Mouse (Mus musculus): Measurements from ENCODE around the gene Srpk2.

DNA sequence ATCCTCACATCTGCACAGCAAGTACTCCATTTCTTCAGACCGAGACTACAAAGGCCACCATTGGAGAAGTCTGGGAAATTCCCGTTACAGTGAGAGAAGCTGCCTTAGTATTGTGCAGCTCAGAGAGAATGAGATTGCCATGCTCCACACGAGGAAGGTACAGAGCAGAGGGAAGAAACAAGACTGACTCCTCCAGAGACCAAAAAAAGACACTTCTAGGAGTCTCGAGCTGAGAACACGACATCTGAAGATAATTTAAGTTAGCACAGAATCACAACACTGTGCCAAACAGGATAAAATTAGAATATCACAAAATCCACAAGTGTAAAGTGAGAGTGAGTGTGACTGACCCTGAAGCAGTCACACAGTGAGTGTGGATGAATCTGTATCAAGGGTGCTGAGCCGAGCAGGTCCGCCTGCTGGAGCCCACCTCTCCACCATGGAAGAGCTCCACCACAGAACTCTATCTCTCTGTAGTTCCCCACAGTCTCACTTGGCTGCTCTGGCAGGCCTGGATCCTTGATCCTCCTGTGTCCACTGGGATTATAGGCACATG is 152.8 kb downstream of the Srpk2 start:
- no peak for TF ChIP-seq E2F4 (IDR thresholded peaks at IDR 0.05; ENCODE audit: insufficient replicate concordance, low read depth, low read length)
- TF ChIP-seq POLR2A (IDR thresholded peaks at IDR 0.05; ENCODE audit: low read depth, low read length): no peak
- TF ChIP-seq CTCF (conservative IDR thresholded peaks at IDR 0.05 in 1 of 2, IDR thresholded peaks at IDR 0.05 in 1 of 2; ENCODE audit: low read depth in 2 of 2, low read length in 2 of 2): no peak
- TF ChIP-seq PAX5 (IDR thresholded peaks at IDR 0.05; ENCODE audit: low read length): no peak
- no peak for TF ChIP-seq TCF12 (IDR thresholded peaks at IDR 0.05; ENCODE audit: low read depth, low read length)
- no peak for TF ChIP-seq USF1 (IDR thresholded peaks at IDR 0.05; ENCODE audit: low read depth, low read length)
- TF ChIP-seq ELF1 (IDR thresholded peaks at IDR 0.05; ENCODE audit: low read depth, low read length): no peak
